Mouse (Mus musculus) MEL (cell line): Measurements from ENCODE around the gene Haao. TPM values are rescaled to one million over a fixed set of nuclear protein-coding genes. Genes with fewer than 3 reads are reported as not detected.

Source experiments
- DNase-seq: peaks from one replicate; pipeline ENCODE4 v3.0.0; 2011; ENCODE audit warnings: low read depth, low spot score
- H3K27ac ChIP-seq: 2 replicates; pipeline ENCODE4 v1.5.1; 2012; ENCODE audit warnings: low read depth, mild to moderate bottlenecking, control low read depth, low read length, moderate library complexity; ENCODE audit not compliant: control insufficient read depth
- H3K27me3 ChIP-seq, 2 experiments: fragments of 150-350 bp in 1 of 2; sonication (generic) in 1 of 2; 2 replicates each; pipeline ENCODE4 v1.6.1; 2012; ENCODE audit warnings: low read length in 2 of 2, mild to moderate bottlenecking in 2 of 2, improper control_type of control experiment in 1 of 2, moderate library complexity in 1 of 2; ENCODE audit not compliant: insufficient read depth in 2 of 2, control insufficient read depth in 1 of 2
- H3K36me3 ChIP-seq, 2 experiments: 2 replicates each; pipeline ENCODE4 v1.6.1; 2012 to 2014; ENCODE audit warnings: low read length in 2 of 2, improper control_type of control experiment in 1 of 2, inconsistent platforms in 1 of 2, mild to moderate bottlenecking in 1 of 2; ENCODE audit not compliant: insufficient read depth in 2 of 2, control insufficient read depth in 1 of 2
- H3K4me1 ChIP-seq, 2 experiments: fragments of 150-350 bp in 1 of 2; sonication (generic) in 1 of 2; 2 replicates each; pipeline ENCODE4 v1.6.1; 2012; ENCODE audit warnings: low read length in 2 of 2, improper control_type of control experiment in 1 of 2, mild to moderate bottlenecking in 1 of 2; ENCODE audit not compliant: insufficient read depth in 2 of 2, control insufficient read depth in 1 of 2
- H3K4me3 ChIP-seq, 2 experiments: fragments of 150-350 bp in 1 of 2; sonication (generic) in 1 of 2; 2 replicates each; pipeline ENCODE4 v1.5.1; 2012; ENCODE audit warnings: low read depth in 2 of 2, low read length in 2 of 2, mild to moderate bottlenecking in 2 of 2, moderate library complexity in 2 of 2, control low read depth in 1 of 2, improper control_type of control experiment in 1 of 2; ENCODE audit not compliant: control insufficient read depth in 1 of 2, insufficient read depth in 1 of 2
- H3K79me2 ChIP-seq: 2 replicates; pipeline ENCODE4 v1.6.1; 2012; ENCODE audit warnings: mild to moderate bottlenecking, low read length, moderate library complexity; ENCODE audit not compliant: control insufficient read depth, poor library complexity, insufficient read depth
- H3K9ac ChIP-seq: 2 replicates; pipeline ENCODE4 v1.6.1; 2012; ENCODE audit warnings: low read depth, mild to moderate bottlenecking, control low read depth, low read length, moderate library complexity; ENCODE audit not compliant: control insufficient read depth, poor library complexity, severe bottlenecking
- H3K9me3 ChIP-seq: fragments of 150-350 bp; sonication (generic); replicated peaks from 2 replicates; pipeline ENCODE4 v1.6.1; 2012; ENCODE audit warnings: mild to moderate bottlenecking, low read length, improper control_type of control experiment, moderate library complexity; ENCODE audit not compliant: insufficient read depth
- BHLHE40 ChIP-seq: IDR thresholded peaks from 2 replicates; pipeline ENCODE4 v1.6.1; 2012; ENCODE audit warnings: low read depth, mild to moderate bottlenecking, inconsistent platforms, low read length, improper control_type of control experiment, borderline replicate concordance
- CHD1 ChIP-seq: IDR thresholded peaks from 2 replicates; pipeline ENCODE4 v1.6.1; 2012; ENCODE audit warnings: low read depth, mild to moderate bottlenecking, inconsistent platforms, low read length, improper control_type of control experiment
- CHD2 ChIP-seq: IDR thresholded peaks from 2 replicates; pipeline ENCODE4 v1.6.1; 2011; ENCODE audit warnings: low read length, improper control_type of control experiment
- CTCF ChIP-seq, 3 experiments: IDR thresholded peaks in 2 of 3; conservative IDR thresholded peaks in 1 of 3; 2 replicates each; pipeline ENCODE4 v1.5.1; 2011 to 2012; ENCODE audit warnings: low read length in 3 of 3, low read depth in 2 of 3, mild to moderate bottlenecking in 2 of 3, improper control_type of control experiment in 1 of 3, inconsistent platforms in 1 of 3, mixed read lengths in 1 of 3, moderate library complexity in 1 of 3; ENCODE audit not compliant: control insufficient read depth in 1 of 3, insufficient read depth in 1 of 3, poor library complexity in 1 of 3, severe bottlenecking in 1 of 3
- ELF1 ChIP-seq: IDR thresholded peaks from 2 replicates; pipeline ENCODE4 v1.6.1; 2014; ENCODE audit warnings: low read depth, mild to moderate bottlenecking, inconsistent platforms, low read length, improper control_type of control experiment, moderate library complexity
- EP300 ChIP-seq, 2 experiments: IDR thresholded peaks; 2 replicates each; pipeline ENCODE4 v1.6.1; 2011; ENCODE audit warnings: improper control_type of control experiment in 2 of 2, low read length in 2 of 2, low read depth in 1 of 2, mild to moderate bottlenecking in 1 of 2
- ETS1 ChIP-seq: IDR thresholded peaks from 2 replicates; pipeline ENCODE4 v1.6.1; 2012; ENCODE audit warnings: low read depth, mild to moderate bottlenecking, inconsistent platforms, low read length, improper control_type of control experiment, moderate library complexity
- GABPA ChIP-seq: IDR thresholded peaks from 2 replicates; pipeline ENCODE4 v1.6.1; 2012; ENCODE audit warnings: low read depth, mild to moderate bottlenecking, inconsistent platforms, low read length, improper control_type of control experiment, moderate library complexity
- GATA1 ChIP-seq: IDR thresholded peaks from 2 replicates; pipeline ENCODE4 v1.6.1; 2011; ENCODE audit warnings: low read depth, low read length, improper control_type of control experiment
- HCFC1 ChIP-seq: IDR thresholded peaks from 2 replicates; pipeline ENCODE4 v1.6.1; 2012; ENCODE audit warnings: low read depth, mild to moderate bottlenecking, inconsistent platforms, low read length, improper control_type of control experiment, moderate library complexity
- JUND ChIP-seq: IDR thresholded peaks from 2 replicates; pipeline ENCODE4 v1.6.1; 2011; ENCODE audit warnings: low read depth, mild to moderate bottlenecking, improper control_type of control experiment, low read length
- KAT2A ChIP-seq: conservative IDR thresholded peaks from 2 replicates; pipeline ENCODE4 v1.6.1; 2012; ENCODE audit warnings: low read depth, low read length, improper control_type of control experiment, inconsistent platforms
- MAFK ChIP-seq: IDR thresholded peaks from 2 replicates; pipeline ENCODE4 v1.6.1; 2011; ENCODE audit warnings: low read depth, mild to moderate bottlenecking, low read length, improper control_type of control experiment, borderline replicate concordance
- MAX ChIP-seq: IDR thresholded peaks from 2 replicates; pipeline ENCODE4 v1.6.1; 2011; ENCODE audit warnings: low read length, improper control_type of control experiment
- MAZ ChIP-seq: IDR thresholded peaks from 2 replicates; pipeline ENCODE4 v1.6.1; 2012; ENCODE audit warnings: low read depth, mild to moderate bottlenecking, inconsistent platforms, low read length, improper control_type of control experiment
- MEF2A ChIP-seq: IDR thresholded peaks from 2 replicates; pipeline ENCODE4 v1.6.1; 2014; ENCODE audit warnings: low read depth, mild to moderate bottlenecking, inconsistent platforms, low read length, improper control_type of control experiment; ENCODE audit not compliant: poor library complexity, insufficient replicate concordance, severe bottlenecking; ENCODE audit errors: extremely low read depth
- MXI1 ChIP-seq: IDR thresholded peaks from 2 replicates; pipeline ENCODE4 v1.6.1; 2011; ENCODE audit warnings: mild to moderate bottlenecking, low read depth, low read length, improper control_type of control experiment
- MYB ChIP-seq: IDR thresholded peaks from 2 replicates; pipeline ENCODE4 v1.6.1; 2011; ENCODE audit warnings: mild to moderate bottlenecking, low read depth, low read length, improper control_type of control experiment
- MYC ChIP-seq: IDR thresholded peaks from 2 replicates; pipeline ENCODE4 v1.6.1; 2011; ENCODE audit warnings: low read depth, mild to moderate bottlenecking, low read length, improper control_type of control experiment, moderate library complexity
- NELFE ChIP-seq: IDR thresholded peaks from 2 replicates; pipeline ENCODE4 v1.6.1; 2011; ENCODE audit warnings: low read depth, low read length, improper control_type of control experiment
- NRF1 ChIP-seq: IDR thresholded peaks from 2 replicates; pipeline ENCODE4 v1.6.1; 2014; ENCODE audit warnings: low read depth, mild to moderate bottlenecking, inconsistent platforms, low read length, improper control_type of control experiment, moderate library complexity; ENCODE audit not compliant: poor library complexity, insufficient read depth, severe bottlenecking
- POLR2A ChIP-seq, 2 experiments: IDR thresholded peaks; 2 replicates each; pipeline ENCODE4 v1.6.1; 2011 to 2012; ENCODE audit warnings: low read length in 2 of 2, mild to moderate bottlenecking in 2 of 2, control low read depth in 1 of 2, improper control_type of control experiment in 1 of 2, low read depth in 1 of 2, moderate library complexity in 1 of 2; ENCODE audit not compliant: control insufficient read depth in 1 of 2, insufficient read depth in 1 of 2, poor library complexity in 1 of 2
- POLR2AphosphoS2 ChIP-seq: IDR thresholded peaks from 2 replicates; pipeline ENCODE4 v1.6.1; 2011; ENCODE audit warnings: low read length, improper control_type of control experiment
- POLR2AphosphoS5 ChIP-seq: IDR thresholded peaks from 2 replicates; pipeline ENCODE4 v1.6.1; 2012; ENCODE audit warnings: low read depth, borderline replicate concordance, mild to moderate bottlenecking, inconsistent platforms, low read length, moderate library complexity, mixed read lengths
- RAD21 ChIP-seq: IDR thresholded peaks from 2 replicates; pipeline ENCODE4 v1.6.1; 2011; ENCODE audit warnings: mild to moderate bottlenecking, low read depth, low read length, improper control_type of control experiment
- RCOR1 ChIP-seq: IDR thresholded peaks from 2 replicates; pipeline ENCODE4 v1.6.1; 2012; ENCODE audit warnings: low read depth, mild to moderate bottlenecking, inconsistent platforms, low read length, improper control_type of control experiment
- SIN3A ChIP-seq: IDR thresholded peaks from 2 replicates; pipeline ENCODE4 v1.6.1; 2012; ENCODE audit warnings: low read length, improper control_type of control experiment, inconsistent platforms
- SMC3 ChIP-seq: IDR thresholded peaks from 2 replicates; pipeline ENCODE4 v1.6.1; 2011; ENCODE audit warnings: low read depth, low read length, improper control_type of control experiment
- TBP ChIP-seq: IDR thresholded peaks from 2 replicates; pipeline ENCODE4 v1.8.0; 2011; ENCODE audit warnings: low read depth, low read length, improper control_type of control experiment
- TCF12 ChIP-seq: IDR thresholded peaks from 2 replicates; pipeline ENCODE4 v1.6.1; 2014; ENCODE audit warnings: low read depth, mild to moderate bottlenecking, inconsistent platforms, low read length, improper control_type of control experiment, moderate library complexity
- UBTF ChIP-seq: IDR thresholded peaks from 2 replicates; pipeline ENCODE4 v1.6.1; 2012; ENCODE audit warnings: low read depth, mild to moderate bottlenecking, inconsistent platforms, low read length, improper control_type of control experiment, moderate library complexity, borderline replicate concordance; ENCODE audit not compliant: insufficient read depth
- USF1 ChIP-seq: IDR thresholded peaks from 2 replicates; pipeline ENCODE4 v1.6.1; 2014; ENCODE audit warnings: low read depth, mild to moderate bottlenecking, inconsistent platforms, low read length, improper control_type of control experiment, moderate library complexity
- USF2 ChIP-seq, 2 experiments: IDR thresholded peaks; 2 replicates each; pipeline ENCODE4 v1.6.1; 2011 to 2012; ENCODE audit warnings: improper control_type of control experiment in 2 of 2, low read length in 2 of 2, borderline replicate concordance in 1 of 2, inconsistent platforms in 1 of 2, low read depth in 1 of 2, mild to moderate bottlenecking in 1 of 2; ENCODE audit not compliant: insufficient read depth in 1 of 2
- ZC3H11A ChIP-seq: IDR thresholded peaks from 2 replicates; pipeline ENCODE4 v1.6.1; 2012; ENCODE audit warnings: low read depth, mild to moderate bottlenecking, inconsistent platforms, low read length, improper control_type of control experiment
- ZKSCAN1 ChIP-seq: IDR thresholded peaks from 2 replicates; pipeline ENCODE4 v1.6.1; 2012; ENCODE audit warnings: low read depth, mild to moderate bottlenecking, inconsistent platforms, low read length, improper control_type of control experiment, moderate library complexity
- ZMIZ1 ChIP-seq: IDR thresholded peaks from 2 replicates; pipeline ENCODE4 v1.6.1; 2012; ENCODE audit warnings: low read depth, mild to moderate bottlenecking, inconsistent platforms, low read length, improper control_type of control experiment, moderate library complexity
- ZNF384 ChIP-seq: IDR thresholded peaks from 2 replicates; pipeline ENCODE4 v1.6.1; 2012; ENCODE audit warnings: low read depth, mild to moderate bottlenecking, inconsistent platforms, low read length, improper control_type of control experiment
- polyA plus RNA-seq, 2 experiments: library from polyadenylated mRNA; stranded (reverse) in 1 of 2; unstranded in 1 of 2; fragments of >175 nt in 1 of 2; fragments of >200 nt in 1 of 2; gene quantifications; 2 replicates each; pipeline versions ENCODE4 v1.2.1 to v1.2.4; 2012; ENCODE audit warnings: low replicate concordance in 2 of 2, low read depth in 1 of 2; ENCODE audit not compliant: insufficient read length in 2 of 2, insufficient read depth in 1 of 2, missing spikeins in 1 of 2
- total RNA-seq: library from RNA; depleted of rRNA; stranded (reverse); fragments of 300-350 nt; gene quantifications from 2 replicates; pipeline ENCODE4 v1.2.3, GENCODE M21; 2012

Haao gene
- total and polyA plus RNA-seq, 3 experiments = 1.5 to 2.8 TPM; not detected in 1

DNA sequence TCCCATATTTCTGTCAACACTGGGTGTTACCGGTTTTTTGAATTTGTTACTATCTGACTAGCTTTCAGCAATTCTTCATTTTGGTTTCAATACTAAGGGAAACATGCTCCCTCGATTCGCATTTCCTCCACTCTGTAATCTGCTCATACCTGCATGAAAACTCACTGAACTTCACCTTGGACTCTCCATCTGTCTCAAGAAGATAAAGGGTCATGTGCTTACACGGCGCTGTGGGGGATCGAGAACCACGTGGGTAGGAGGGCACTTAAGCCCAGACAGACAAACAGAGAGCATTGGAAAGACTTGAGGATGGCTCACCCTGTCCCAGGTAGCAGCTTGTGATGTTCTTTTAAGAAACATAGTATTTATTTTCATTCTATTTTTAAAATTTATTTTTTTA lies 10.7 kb upstream of the Haao start:
- peak overlapping the region; percentile 92 for H3K27ac ChIP-seq
- no peaks in the 10 kb centered on the region for H3K27me3 ChIP-seq
- H3K4me1 ChIP-seq = peaks cover 12 to 22% of the 10 kb centered on the region in 2 experiments
- H3K4me3 ChIP-seq = peak overlapping the region in 1 of 2 experiments; percentile 47; a peak in 2 of 4 replicates
- DNase-seq = peak; percentile 91
- H3K9ac ChIP-seq = peak overlapping the region; percentile 49
- no peaks in the 10 kb centered on the region for H3K9me3 ChIP-seq
- H3K36me3 ChIP-seq = peaks cover 0 to 24% of the 10 kb centered on the region in 2 experiments; a peak in 2 of 4 replicates
- H3K79me2 ChIP-seq = peaks cover 2% of the 10 kb centered on the region; the same call in 1 of the 2 replicates
- TF ChIP-seq MEF2A (no peak), MYB (no peak), POLR2AphosphoS2 (0 out of 2 replicates have a peak, but pooled peaks have one; percentile 34), ETS1 (peak; percentile 88), ZKSCAN1 (no peak), SMC3 (no peak), ZNF384 (no peak), KAT2A (no peak; the same call in 1 of the 2 replicates), SIN3A (peak; percentile 92), MXI1 (peak; percentile 95), TCF12 (peak; percentile 97), CHD2 (peak; percentile 10; the same call in 1 of the 2 replicates), NELFE (no peak), ELF1 (0 out of 2 replicates have a peak, but pooled peaks have one; percentile 38), MAX (peak; percentile 98), RCOR1 (peak; percentile 84; the same call in 1 of the 2 replicates), EP300 (IDR thresholded peaks at IDR 0.05; ENCODE audit: low read depth in 1 of 2, low read length in 2 of 2) (peak; percentile 95 to 97), POLR2A (IDR thresholded peaks at IDR 0.05; ENCODE audit: control insufficient read depth in 1 of 2, insufficient read depth in 1 of 2, low read depth in 1 of 2, low read length in 2 of 2, poor library complexity in 1 of 2) (peak in 1 of 2 experiments; percentile 27; a peak in 1 of 4 replicates), POLR2AphosphoS5 (no peak), GABPA (no peak), CTCF (IDR thresholded peaks at IDR 0.05 in 2 of 3, conservative IDR thresholded peaks at IDR 0.05 in 1 of 3; ENCODE audit: control insufficient read depth in 1 of 3, insufficient read depth in 1 of 3, low read depth in 2 of 3, low read length in 3 of 3, poor library complexity in 1 of 3, severe bottlenecking in 1 of 3) (no peak), ZC3H11A (no peak), CHD1 (no peak), ZMIZ1 (no peak), BHLHE40 (peak; percentile 81), TBP (peak; percentile 39; the same call in 1 of the 2 replicates), RAD21 (no peak), HCFC1 (peak; percentile 36; the same call in 1 of the 2 replicates), MAFK (peak; percentile 54; the same call in 1 of the 2 replicates), MYC (peak; percentile 97), NRF1 (no peak), USF2 (IDR thresholded peaks at IDR 0.05; ENCODE audit: borderline replicate concordance in 1 of 2, insufficient read depth in 1 of 2, low read depth in 1 of 2, low read length in 2 of 2) (peak in 1 of 2 experiments; percentile 79; a peak in 2 of 4 replicates), MAZ (no peak; the same call in 1 of the 2 replicates), USF1 (peak; percentile 94), JUND (no peak), GATA1 (peak; percentile 93), UBTF (no peak)
